Mouse (Mus musculus): ENCODE measurements at regions not wholly inside any gene's neighbourhood (a gene's known extent, or its start where the extent isn't known, plus 50 kb on each side); places are given as distances from the start of the nearest gene placed in this dataset.

- H3K9me3 ChIP-seq (replicated peaks; ENCODE audit: insufficient read depth, low read length) = no peaks in the 10 kb centered on the region
- no peaks in the 10 kb centered on the region for H3K27me3 ChIP-seq (ENCODE audit: control insufficient read depth in 1 of 2, insufficient read depth in 2 of 2, low read length in 2 of 2)
- H3K9ac ChIP-seq (ENCODE audit: control insufficient read depth, low read depth, low read length, poor library complexity, severe bottlenecking) = no peak overlapping the region
- H3K36me3 ChIP-seq (ENCODE audit: control insufficient read depth in 1 of 2, insufficient read depth in 2 of 2, low read length in 2 of 2) = peaks cover 0 to 22% of the 10 kb centered on the region in 2 experiments; a peak in 2 of 4 replicates
- H3K79me2 ChIP-seq (ENCODE audit: control insufficient read depth, insufficient read depth, low read length, poor library complexity) = no peaks in the 10 kb centered on the region
- peaks cover 0 to 22% of the 10 kb centered on the region in 2 experiments; a peak in 3 of 4 replicates for H3K4me1 ChIP-seq (ENCODE audit: control insufficient read depth in 1 of 2, insufficient read depth in 2 of 2, low read length in 2 of 2)
- TF ChIP-seq ZKSCAN1 (IDR thresholded peaks at IDR 0.05; ENCODE audit: low read depth, low read length) (no peak), CTCF (IDR thresholded peaks at IDR 0.05 in 2 of 3, conservative IDR thresholded peaks at IDR 0.05 in 1 of 3; ENCODE audit: control insufficient read depth in 1 of 3, insufficient read depth in 1 of 3, low read depth in 2 of 3, low read length in 3 of 3, poor library complexity in 1 of 3, severe bottlenecking in 1 of 3) (peak; percentile 42 to 53 (median 43)), SMC3 (IDR thresholded peaks at IDR 0.05; ENCODE audit: low read depth, low read length) (peak; percentile 46), RAD21 (IDR thresholded peaks at IDR 0.05; ENCODE audit: low read depth, low read length) (peak; percentile 32), POLR2AphosphoS5 (IDR thresholded peaks at IDR 0.05; ENCODE audit: borderline replicate concordance, low read depth, low read length) (no peak), ZMIZ1 (IDR thresholded peaks at IDR 0.05; ENCODE audit: low read depth, low read length) (no peak), UBTF (IDR thresholded peaks at IDR 0.05; ENCODE audit: borderline replicate concordance, insufficient read depth, low read depth, low read length) (no peak), EP300 (IDR thresholded peaks at IDR 0.05; ENCODE audit: low read depth in 1 of 2, low read length in 2 of 2) (no peak), NELFE (IDR thresholded peaks at IDR 0.05; ENCODE audit: low read depth, low read length) (no peak), RCOR1 (IDR thresholded peaks at IDR 0.05; ENCODE audit: low read depth, low read length) (no peak), ZC3H11A (IDR thresholded peaks at IDR 0.05; ENCODE audit: low read depth, low read length) (peak; percentile 25; the same call in 1 of the 2 replicates)
- H3K4me3 ChIP-seq (ENCODE audit: control insufficient read depth in 1 of 2, insufficient read depth in 1 of 2, low read depth in 2 of 2, low read length in 2 of 2) = no peak overlapping the region
- no peak for DNase-seq (ENCODE audit: low read depth, low spot score)
- no peak overlapping the region for H3K27ac ChIP-seq (ENCODE audit: control insufficient read depth, low read depth, low read length)
Measured at GRCm38 (mm10) chr5:75499695-75500094, 75.0 kb upstream of the Kit start.

DNA sequence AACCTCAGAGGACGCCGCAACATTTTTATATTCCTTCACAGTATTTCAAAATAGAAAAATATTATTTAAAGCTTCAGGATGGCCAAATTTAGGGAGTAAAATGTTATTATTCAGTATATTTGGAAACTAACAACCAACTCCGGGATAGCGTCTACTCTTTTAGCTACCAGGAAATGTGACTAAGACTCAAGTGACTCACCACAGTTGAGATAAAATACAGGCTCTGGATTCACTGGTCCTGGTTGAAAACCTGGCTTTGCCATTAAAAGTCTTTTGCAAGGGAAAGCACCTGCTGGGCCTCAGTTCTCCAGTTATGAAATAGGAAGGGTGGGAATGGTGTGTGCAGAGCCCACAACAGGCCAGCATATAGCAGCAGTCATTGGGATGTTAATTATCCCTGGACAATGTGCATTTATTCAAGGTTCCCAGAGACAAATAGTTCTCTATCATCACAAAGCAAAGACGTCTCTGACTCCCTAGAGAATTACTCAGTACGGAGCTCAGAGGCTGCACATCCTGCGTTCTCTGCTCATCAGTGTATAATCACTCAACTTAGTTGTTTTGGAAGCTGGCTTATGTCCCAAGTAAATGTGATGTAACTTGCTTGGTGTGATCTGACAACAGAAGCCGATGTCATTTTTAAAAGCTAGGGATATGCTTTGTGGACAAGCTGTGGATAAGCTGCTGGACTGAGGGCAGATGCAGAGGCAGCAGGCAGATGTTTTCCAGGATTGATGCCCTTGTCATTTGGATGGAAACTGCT is 73.9 kb upstream of the Kit start:
- H3K4me3 ChIP-seq (ENCODE audit: control insufficient read depth in 1 of 2, insufficient read depth in 1 of 2, low read depth in 2 of 2, low read length in 2 of 2) = no peak overlapping the region
- no peaks in the 10 kb centered on the region for H3K9me3 ChIP-seq (replicated peaks; ENCODE audit: insufficient read depth, low read length)
- no peak overlapping the region; the same call in 1 of the 2 replicates for H3K27ac ChIP-seq (ENCODE audit: control insufficient read depth, low read depth, low read length)
- peaks cover 0 to 22% of the 10 kb centered on the region in 2 experiments; a peak in 3 of 4 replicates for H3K4me1 ChIP-seq (ENCODE audit: control insufficient read depth in 1 of 2, insufficient read depth in 2 of 2, low read length in 2 of 2)
- H3K36me3 ChIP-seq (ENCODE audit: control insufficient read depth in 1 of 2, insufficient read depth in 2 of 2, low read length in 2 of 2) = peaks cover 0 to 22% of the 10 kb centered on the region in 2 experiments; a peak in 2 of 4 replicates
- H3K27me3 ChIP-seq (ENCODE audit: control insufficient read depth in 1 of 2, insufficient read depth in 2 of 2, low read length in 2 of 2) = no peaks in the 10 kb centered on the region
- H3K9ac ChIP-seq (ENCODE audit: control insufficient read depth, low read depth, low read length, poor library complexity, severe bottlenecking) = no peak overlapping the region
- TF ChIP-seq USF2 (IDR thresholded peaks at IDR 0.05; ENCODE audit: borderline replicate concordance in 1 of 2, insufficient read depth in 1 of 2, low read depth in 1 of 2, low read length in 2 of 2) (no peak), JUND (IDR thresholded peaks at IDR 0.05; ENCODE audit: low read depth, low read length) (0 out of 2 replicates have a peak, but pooled peaks have one; percentile 62), EP300 (IDR thresholded peaks at IDR 0.05; ENCODE audit: low read depth in 1 of 2, low read length in 2 of 2) (peak in 1 of 2 experiments; percentile 53; a peak in 1 of 4 replicates), GATA1 (IDR thresholded peaks at IDR 0.05; ENCODE audit: low read depth, low read length) (0 out of 2 replicates have a peak, but pooled peaks have one; percentile 23)
- H3K79me2 ChIP-seq (ENCODE audit: control insufficient read depth, insufficient read depth, low read length, poor library complexity) = no peaks in the 10 kb centered on the region
- no peak for DNase-seq (ENCODE audit: low read depth, low spot score)

All from MEL (cell line).